Mouse (Mus musculus) small intestine, adult 2 months (tissue): ENCODE data around the gene Cldnd2. TPM values are rescaled to one million over a fixed set of nuclear protein-coding genes. Genes with fewer than 3 reads are reported as not detected.
"Not testable (repeated sequence)": the region's sequence is repeated elsewhere in the genome, so short reads cannot be mapped to it uniquely, and the experiment has no call there.

ENCODE experiments used
- H3K27ac ChIP-seq: fragments of 200-500 bp; 2 replicates; pipeline ENCODE4 v1.5.1; 2012; ENCODE audit warnings: low read depth, low read length, control low read depth, inconsistent platforms; ENCODE audit not compliant: insufficient read depth
- H3K27me3 ChIP-seq: fragments of 200-500 bp; 2 replicates; pipeline ENCODE4 v1.6.1; 2012; ENCODE audit warnings: mild to moderate bottlenecking, moderate library complexity, low read length, inconsistent platforms; ENCODE audit not compliant: control insufficient read depth, insufficient read depth
- H3K36me3 ChIP-seq: fragments of 200-500 bp; 2 replicates; pipeline ENCODE4 v1.6.1; 2012; ENCODE audit warnings: mild to moderate bottlenecking, low read length, control low read depth, inconsistent platforms; ENCODE audit not compliant: control insufficient read depth, insufficient read depth
- H3K4me1 ChIP-seq: fragments of 200-500 bp; 2 replicates; pipeline ENCODE4 v1.6.1; 2012; ENCODE audit warnings: low read length, inconsistent platforms, mixed read lengths; ENCODE audit not compliant: control insufficient read depth, insufficient read depth, insufficient read length
- H3K4me3 ChIP-seq: fragments of 200-500 bp; 2 replicates; pipeline ENCODE4 v1.5.1; 2012; ENCODE audit warnings: low read depth, mild to moderate bottlenecking, control low read depth, inconsistent platforms, low read length, moderate library complexity
- CTCF ChIP-seq: fragments of 200-500 bp; IDR thresholded peaks from 2 replicates; pipeline ENCODE4 v1.5.1; 2012; ENCODE audit warnings: low read depth, mild to moderate bottlenecking, control low read depth, inconsistent platforms, low read length, moderate library complexity, mixed read lengths; ENCODE audit not compliant: insufficient replicate concordance, insufficient read length; ENCODE audit errors: extremely low read depth
- POLR2A ChIP-seq: fragments of 200-500 bp; IDR thresholded peaks from 2 replicates; pipeline ENCODE4 v1.6.1; 2012; ENCODE audit warnings: low read depth, mild to moderate bottlenecking, control low read depth, inconsistent platforms, low read length, moderate library complexity
- WGBS: fragments of 180-500 bp; shearing (Covaris S2); methylation state at CpG from one replicate; pipeline ENCODE4 v1.1.7; 2018; 5-methylcytosine and 5-hydroxymethylcytosine counted together
- polyA plus RNA-seq: library from polyadenylated mRNA; depleted of rRNA; stranded (reverse); fragments of >200 nt; gene quantifications from 2 replicates; pipeline ENCODE4 v1.2.3, GENCODE M21; 2012; rRNA removed

The Cldnd2 gene
- polyA plus RNA-seq, result not detected in 2 replicates

GRCm38 (mm10) chr7:43440482-43440881 lies at the start of gene Cldnd2:
TSS of gene Cldnd2 (plus strand) at chr7:43440782.
- WGBS, result 78% methylated on average over 6 of the region's 6 CpGs
- Histone ChIP-seq H3K4me1 (peaks cover 4% of the 10 kb centered on the region), H3K36me3 (no peaks in the 10 kb centered on the region), H3K27ac (0 out of 2 replicates have a peak within 1 kb of the TSS, but pooled peaks have one; percentile 3), H3K27me3 (no peaks in the 10 kb centered on the region), H3K4me3 (no peak within 1 kb of the TSS)
- TF ChIP-seq CTCF, result no peak
- TF ChIP-seq POLR2A, result no peak

- TF ChIP-seq CTCF (no peak), POLR2A (no peak)
- Histone ChIP-seq H3K4me1 (0 out of 2 replicates have a peak, but pooled peaks cover 1% of the 10 kb centered on the region), H3K36me3 (no peaks in the 10 kb centered on the region), H3K27ac (no peak overlapping the region), H3K27me3 (no peaks in the 10 kb centered on the region), H3K4me3 (no peak overlapping the region)
- WGBS, result 72% methylated on average over 8 of the region's 8 CpGs
These were observed 48.0 kb upstream of the Cldnd2 start for GRCm38 (mm10) chr7:43392349-43393121.

GRCm38 (mm10) chr7:43399501-43399900 lies 41.1 kb upstream of the Cldnd2 start:
- H3K4me3 ChIP-seq, result no peak overlapping the region
- H3K27me3 ChIP-seq, result no peaks in the 10 kb centered on the region
- H3K27ac ChIP-seq, result no peak overlapping the region
- no peaks in the 10 kb centered on the region for H3K4me1 ChIP-seq
- WGBS, result 82% methylated on average over 2 of the region's 2 CpGs
- TF ChIP-seq POLR2A, result no peak
- no peak for TF ChIP-seq CTCF
- H3K36me3 ChIP-seq, result no peaks in the 10 kb centered on the region

- no peak overlapping the region for H3K4me3 ChIP-seq
- TF ChIP-seq CTCF (no peak), POLR2A (no peak)
- H3K27me3 ChIP-seq, result no peaks in the 10 kb centered on the region
- H3K36me3 ChIP-seq, result no peaks in the 10 kb centered on the region
- 11% methylated on average over 2 of the region's 2 CpGs for WGBS
- H3K4me1 ChIP-seq, result no peaks in the 10 kb centered on the region
- no peak overlapping the region for H3K27ac ChIP-seq
These were observed 37.9 kb upstream of the Cldnd2 start for GRCm38 (mm10) chr7:43402718-43403117.

GRCm38 (mm10) chr7:43407573-43407972 lies 33.0 kb upstream of the Cldnd2 start:
- no peak for TF ChIP-seq CTCF
- no peak for TF ChIP-seq POLR2A
- no peak overlapping the region for H3K4me3 ChIP-seq
- no peak overlapping the region for H3K27ac ChIP-seq
- H3K36me3 ChIP-seq, result no peaks in the 10 kb centered on the region
- WGBS, result 67% methylated on average over 3 of the region's 3 CpGs
- H3K4me1 ChIP-seq, result no peaks in the 10 kb centered on the region
- H3K27me3 ChIP-seq, result no peaks in the 10 kb centered on the region

DNA sequence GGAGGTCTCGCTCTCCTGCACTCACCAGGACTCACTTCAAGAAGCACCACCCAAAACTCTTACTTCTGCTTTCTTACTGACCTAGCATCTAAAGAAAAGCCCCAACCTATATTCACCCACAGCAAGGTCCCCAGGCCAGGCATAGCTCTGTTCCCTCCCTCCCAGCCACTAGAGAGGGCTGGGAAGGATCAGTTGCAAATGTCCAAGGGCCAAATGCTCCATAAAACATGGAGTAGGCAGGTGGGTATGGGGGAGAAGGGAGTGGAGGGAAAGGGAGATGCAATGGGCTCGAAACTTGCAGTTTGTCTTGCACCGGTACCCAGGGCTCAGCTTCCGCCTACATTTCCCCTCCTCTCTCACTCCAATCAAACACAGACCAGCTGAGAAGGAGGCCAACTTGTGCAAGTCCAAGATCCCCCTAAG lies 32.4 kb upstream of the Cldnd2 start, which contains the start of gene Siglecg:
Siglecg (plus strand) TSS at position 74 of the 423 bp plus-strand sequence.
- Histone ChIP-seq H3K27me3 (no peaks in the 10 kb centered on the region), H3K27ac (no peak within 1 kb of the TSS; the same call in 1 of the 2 replicates), H3K4me3 (peak within 1 kb of the TSS; percentile 29), H3K4me1 (no peaks in the 10 kb centered on the region), H3K36me3 (no peaks in the 10 kb centered on the region)
- TF ChIP-seq CTCF, result no peak
- TF ChIP-seq POLR2A, result no peak
- 59% methylated on average over 4 of the region's 4 CpGs for WGBS

DNA sequence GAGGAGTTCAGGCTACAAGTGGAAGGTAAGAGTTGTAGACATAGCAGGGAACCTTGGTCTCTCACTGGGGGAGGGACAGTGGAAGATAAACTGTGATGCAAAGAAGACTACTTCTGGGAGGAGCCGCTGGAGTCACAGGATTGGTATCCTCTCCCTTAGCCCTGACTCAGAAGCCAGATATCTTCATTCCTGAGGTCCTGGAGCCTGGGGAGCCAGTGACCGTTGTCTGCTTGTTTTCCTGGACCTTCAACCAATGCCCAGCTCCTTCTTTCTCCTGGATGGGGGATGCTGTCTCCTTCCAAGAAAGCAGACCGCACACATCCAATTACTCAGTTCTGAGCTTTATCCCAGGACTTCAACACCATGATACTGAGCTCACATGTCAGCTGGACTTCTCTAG lies 31.5 kb upstream of the Cldnd2 start:
- no peak overlapping the region for H3K27ac ChIP-seq
- H3K4me1 ChIP-seq, result no peaks in the 10 kb centered on the region
- TF ChIP-seq CTCF (no peak), POLR2A (no peak)
- WGBS, result 68% methylated on average over 3 of the region's 3 CpGs
- no peaks in the 10 kb centered on the region for H3K36me3 ChIP-seq
- H3K4me3 ChIP-seq, result no peak overlapping the region
- no peaks in the 10 kb centered on the region for H3K27me3 ChIP-seq

DNA sequence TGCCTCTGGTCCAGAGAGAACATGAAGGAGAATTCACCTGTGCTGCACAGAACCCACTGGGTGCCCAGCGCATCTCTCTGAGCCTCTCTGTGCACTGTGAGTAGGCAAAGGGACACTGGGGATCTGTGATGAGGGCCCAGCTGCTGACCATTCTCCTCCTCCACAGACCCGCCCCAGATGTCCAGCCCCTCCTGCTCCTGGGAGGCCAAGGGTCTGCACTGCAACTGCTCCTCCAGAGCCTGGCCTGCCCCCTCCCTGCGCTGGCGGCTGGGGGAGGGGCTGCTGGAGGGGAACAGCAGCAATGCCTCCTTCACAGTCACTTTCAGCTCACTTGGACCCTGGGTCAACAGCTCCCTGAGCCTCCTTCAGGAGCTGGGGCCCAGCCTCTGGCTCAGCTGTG lies 28.9 kb upstream of the Cldnd2 start:
- not testable (repeated sequence) for H3K27ac ChIP-seq, H3K27me3 ChIP-seq, H3K4me3 ChIP-seq, H3K36me3 ChIP-seq, H3K4me1 ChIP-seq
- 36% methylated on average over 4 of the region's 4 CpGs for WGBS
